Mouse (Mus musculus) limb, embryonic 11.5 days (tissue): ENCODE results near the gene Kmt5a. TPM values are rescaled to one million over a fixed set of nuclear protein-coding genes. Genes with fewer than 3 reads are reported as not detected.

ENCODE experiments used
- ATAC-seq: fragments of 200-750 bp; cut with Nextera tagmentation; 2 replicates; pipeline ENCODE4 v1.8.0; 2017; ENCODE audit warnings: low read depth; ENCODE audit not compliant: insufficient number of reproducible peaks, low FRiP score, low TSS enrichment
- DNase-seq: peaks from one replicate; pipeline ENCODE4 v3.0.0-alpha.2; 2015; ENCODE audit warnings: low spot score
- H3K27ac ChIP-seq: fragments of 300-500 bp; sonication (generic); replicated peaks from 2 replicates; pipeline ENCODE4 v1.5.1; 2014; ENCODE audit warnings: low read depth, mild to moderate bottlenecking, low read length
- H3K27me3 ChIP-seq: fragments of 300-500 bp; sonication (generic); 2 replicates; pipeline ENCODE4 v1.6.1; 2014; ENCODE audit warnings: mild to moderate bottlenecking, low read length, mixed read lengths; ENCODE audit not compliant: control insufficient read depth, insufficient read depth
- H3K36me3 ChIP-seq: fragments of 300-500 bp; sonication (generic); 2 replicates; pipeline ENCODE4 v1.6.1; 2014; ENCODE audit warnings: mild to moderate bottlenecking, low read length, moderate library complexity, mixed read lengths; ENCODE audit not compliant: control insufficient read depth, insufficient read depth
- H3K4me1 ChIP-seq: fragments of 300-500 bp; sonication (generic); 2 replicates; pipeline ENCODE4 v1.6.1; 2014; ENCODE audit warnings: low read length, mixed read lengths; ENCODE audit not compliant: control insufficient read depth, insufficient read depth
- H3K4me2 ChIP-seq: fragments of 300-500 bp; sonication (generic); 2 replicates; pipeline ENCODE4 v1.6.1; 2014; ENCODE audit warnings: low read depth, mild to moderate bottlenecking, moderate library complexity; ENCODE audit not compliant: severe bottlenecking
- H3K4me3 ChIP-seq: fragments of 300-500 bp; sonication (generic); 2 replicates; pipeline ENCODE4 v1.5.1; 2014; ENCODE audit warnings: low read depth, low read length
- H3K9ac ChIP-seq: fragments of 300-500 bp; sonication (generic); 2 replicates; pipeline ENCODE4 v1.6.1; 2014; ENCODE audit warnings: mild to moderate bottlenecking, low read length
- H3K9me3 ChIP-seq: fragments of 300-500 bp; sonication (generic); 2 replicates; pipeline ENCODE4 v1.6.1; 2016; ENCODE audit warnings: low read length; ENCODE audit not compliant: control insufficient read depth
- WGBS: fragments of 180-500 bp; shearing (Covaris S2); extraction: QIAGEN DNeasy Blood & Tissue Kit; methylation state at CpG from one replicate; pipeline ENCODE4 v1.1.7; 2014; 5-methylcytosine and 5-hydroxymethylcytosine counted together
- microRNA-seq: library from miRNA; unstranded; fragments of <30 nt; microRNA quantifications from one replicate; pipeline ENCODE4, GENCODE M21; 2016
- polyA plus RNA-seq: library from polyadenylated mRNA; unstranded; fragments of >200 nt; fragmentation: Nextera tagmentation; extraction: Ambion mirVana; gene quantifications from 2 replicates; pipeline ENCODE4 v1.2.1, GENCODE M21; 2014

The Kmt5a gene
- polyA plus RNA-seq, 1 experiment from 2014 or later: 102 TPM

- H3K36me3 ChIP-seq: peaks cover 9% of the 10 kb centered on the region
Observed at GRCm38 (mm10) chr5:124505235-124505634, 65.5 kb downstream of the Kmt5a start.

GRCm38 (mm10) chr5:124506731-124507359 lies 67.1 kb downstream of the Kmt5a start:
- Histone ChIP-seq H3K4me3 (no peak overlapping the region), H3K36me3 (peaks cover 3% of the 10 kb centered on the region; the same call in 1 of the 2 replicates), H3K4me2 (no peak overlapping the region), H3K27ac (no peak overlapping the region), H3K27me3 (no peaks in the 10 kb centered on the region), H3K4me1 (no peaks in the 10 kb centered on the region), H3K9ac (no peak overlapping the region), H3K9me3 (no peaks in the 10 kb centered on the region)
- 65% methylated on average over 10 of the region's 10 CpGs for WGBS
- ATAC-seq (no peak; the same call in 1 of the 2 replicates), DNase-seq (no peak)

More at GRCm38 (mm10) chr5:124505235-124505634, 65.5 kb downstream of the Kmt5a start:
- ATAC-seq (no peak), DNase-seq (no peak)
- Histone ChIP-seq H3K27ac (no peak overlapping the region), H3K4me2 (no peak overlapping the region), H3K9ac (no peak overlapping the region), H3K4me1 (no peaks in the 10 kb centered on the region), H3K27me3 (no peaks in the 10 kb centered on the region), H3K4me3 (no peak overlapping the region), H3K9me3 (no peaks in the 10 kb centered on the region)
- WGBS: 96% methylated on average over 4 of the region's 4 CpGs

DNA sequence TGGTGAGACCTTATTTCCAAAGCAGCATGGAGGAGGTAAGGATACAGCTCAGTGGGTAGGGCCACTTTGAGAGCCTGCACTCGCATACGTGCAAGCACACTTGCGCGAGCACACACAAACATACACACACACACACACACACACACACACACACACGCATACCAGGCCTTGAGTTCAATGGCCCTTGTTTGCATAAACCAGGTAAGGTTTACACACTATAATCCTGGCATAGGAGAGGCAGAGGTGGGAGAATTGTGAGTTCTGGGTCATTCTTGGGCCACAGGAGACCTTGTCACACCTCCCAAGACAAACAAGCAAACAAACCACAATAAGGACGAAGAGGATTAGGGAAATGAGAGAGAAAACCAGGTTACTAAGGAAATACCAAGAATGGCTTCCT lies 69.5 kb downstream of the Kmt5a start:
- H3K4me1 ChIP-seq: no peaks in the 10 kb centered on the region
- no peak overlapping the region for H3K4me3 ChIP-seq
- H3K36me3 ChIP-seq: peaks cover 9% of the 10 kb centered on the region
- DNase-seq: no peak
- no peak for ATAC-seq
- H3K27me3 ChIP-seq: no peaks in the 10 kb centered on the region
- no peak overlapping the region for H3K9ac ChIP-seq
- 94% methylated on average over 6 of the region's 6 CpGs for WGBS
- no peak overlapping the region for H3K27ac ChIP-seq
- no peak overlapping the region for H3K4me2 ChIP-seq
- no peaks in the 10 kb centered on the region for H3K9me3 ChIP-seq

DNA sequence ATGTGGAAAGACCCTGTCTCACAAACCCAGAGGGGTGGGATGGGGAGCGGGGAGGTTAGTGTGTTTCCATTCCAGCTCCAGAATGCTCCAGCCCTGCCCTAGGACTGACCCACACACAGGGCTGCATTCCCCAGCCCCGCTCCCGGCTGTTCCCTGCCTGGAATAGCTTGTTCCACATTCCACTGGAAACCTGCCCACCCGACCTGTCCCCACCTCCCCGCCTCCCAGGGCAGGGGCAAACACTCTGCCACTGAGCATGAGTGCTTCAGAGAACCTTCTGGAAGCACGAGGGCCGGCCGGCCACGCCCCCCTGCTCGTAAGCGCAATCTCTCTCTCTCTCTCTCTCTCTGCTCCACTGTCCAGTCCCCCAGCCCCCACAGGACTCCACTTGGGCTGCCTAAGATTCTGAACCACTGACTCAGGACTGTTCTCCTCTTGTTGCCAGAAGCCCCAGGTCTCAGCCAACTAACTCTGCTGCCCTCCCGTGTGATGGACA lies 70.1 kb downstream of the Kmt5a start:
- Histone ChIP-seq H3K9ac (no peak overlapping the region), H3K9me3 (no peaks in the 10 kb centered on the region), H3K27ac (no peak overlapping the region), H3K4me1 (no peaks in the 10 kb centered on the region), H3K4me3 (no peak overlapping the region), H3K27me3 (no peaks in the 10 kb centered on the region), H3K4me2 (no peak overlapping the region), H3K36me3 (peaks cover 9% of the 10 kb centered on the region)
- no peak for DNase-seq
- no peak for ATAC-seq
- 77% methylated on average over 12 of the region's 12 CpGs for WGBS

DNA sequence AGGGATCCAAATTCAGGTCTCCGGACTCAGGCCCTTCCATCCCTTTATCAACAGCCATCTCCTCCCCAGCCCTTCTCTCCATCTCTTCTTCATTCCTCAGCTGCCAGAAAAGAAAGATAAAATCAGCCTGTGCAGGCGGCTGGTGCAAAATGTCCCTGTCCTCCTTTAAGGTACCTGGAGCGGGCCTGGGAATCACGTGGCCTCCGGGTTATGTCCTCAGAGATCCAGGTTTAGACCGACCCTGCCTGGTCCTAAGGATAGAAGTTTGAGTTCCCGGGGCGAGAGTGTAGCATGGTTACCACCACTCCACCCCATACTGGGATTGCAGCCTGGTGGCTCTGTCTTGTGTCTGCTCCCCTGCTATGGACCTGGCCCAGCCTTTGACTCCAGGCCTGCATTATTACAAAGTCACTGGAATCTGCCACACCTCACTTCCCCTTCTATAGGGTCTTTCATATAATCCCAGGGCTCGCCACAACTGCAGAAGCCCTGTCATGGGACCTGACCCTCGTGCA lies 70.9 kb downstream of the Kmt5a start:
- Histone ChIP-seq H3K4me3 (no peak overlapping the region), H3K36me3 (peaks cover 9% of the 10 kb centered on the region), H3K4me1 (no peaks in the 10 kb centered on the region), H3K9ac (no peak overlapping the region), H3K27ac (no peak overlapping the region), H3K4me2 (no peak overlapping the region), H3K27me3 (no peaks in the 10 kb centered on the region), H3K9me3 (no peaks in the 10 kb centered on the region)
- no peak for ATAC-seq
- DNase-seq: no peak
- WGBS: 89% methylated on average over 10 of the region's 10 CpGs

Small RNA genes within 50 kb of the gene (microRNA-seq; reads per million reads assigned to microRNA genes)
- gene Gm27486: 1.5 reads per million

Other genes with a start within 250 kb of the Kmt5a start
- gene Pitpnm2, start 190.2 kb upstream of the Kmt5a start, polyA plus RNA-seq: 3.4 and 3.7 TPM in 2 replicates
- 18.1 and 18.3 TPM in 2 replicates for gene Mphosph9, start 112.0 kb upstream of the Kmt5a start, polyA plus RNA-seq
- gene 2810006K23Rik, start 111.8 kb upstream of the Kmt5a start, polyA plus RNA-seq: 14.0 and 17.6 TPM in 2 replicates
- gene Cdk2ap1, start 76.8 kb upstream of the Kmt5a start, polyA plus RNA-seq: 300 and 440 TPM in 2 replicates
- gene Sbno1, start 13.9 kb upstream of the Kmt5a start, polyA plus RNA-seq: 84.9 and 85.7 TPM in 2 replicates
- 28.7 and 29.3 TPM in 2 replicates for gene Rilpl2, start 38.4 kb downstream of the Kmt5a start, polyA plus RNA-seq
- 14.1 and 15.3 TPM in 2 replicates for gene Snrnp35, start 43.2 kb downstream of the Kmt5a start, polyA plus RNA-seq
- gene Rilpl1, start 91.5 kb downstream of the Kmt5a start, polyA plus RNA-seq: 30.0 and 30.7 TPM in 2 replicates
- gene Tmed2, start 100.8 kb downstream of the Kmt5a start, polyA plus RNA-seq: 501 and 517 TPM in 2 replicates
- gene Ddx55, start 112.9 kb downstream of the Kmt5a start, polyA plus RNA-seq: 14.4 and 15.3 TPM in 2 replicates
- 83.1 and 85.1 TPM in 2 replicates for gene Eif2b1, start 139.2 kb downstream of the Kmt5a start, polyA plus RNA-seq
- 98.7 and 107 TPM in 2 replicates for gene Gtf2h3, start 139.2 kb downstream of the Kmt5a start, polyA plus RNA-seq
- 47.1 and 49.2 TPM in 2 replicates for gene Atp6v0a2, start 188.6 kb downstream of the Kmt5a start, polyA plus RNA-seq